Mouse (Mus musculus): ENCODE measurements at regions not wholly inside any gene's neighbourhood (a gene's known extent, or its start where the extent isn't known, plus 50 kb on each side); places are given as distances from the start of the nearest gene placed in this dataset.
A peak's percentile ranks its signal among the peaks of the same experiment; 100 is the strongest.
"Not testable (repeated sequence)": the region's sequence is repeated elsewhere in the genome, so short reads cannot be mapped to it uniquely, and the experiment has no call there.

DNA sequence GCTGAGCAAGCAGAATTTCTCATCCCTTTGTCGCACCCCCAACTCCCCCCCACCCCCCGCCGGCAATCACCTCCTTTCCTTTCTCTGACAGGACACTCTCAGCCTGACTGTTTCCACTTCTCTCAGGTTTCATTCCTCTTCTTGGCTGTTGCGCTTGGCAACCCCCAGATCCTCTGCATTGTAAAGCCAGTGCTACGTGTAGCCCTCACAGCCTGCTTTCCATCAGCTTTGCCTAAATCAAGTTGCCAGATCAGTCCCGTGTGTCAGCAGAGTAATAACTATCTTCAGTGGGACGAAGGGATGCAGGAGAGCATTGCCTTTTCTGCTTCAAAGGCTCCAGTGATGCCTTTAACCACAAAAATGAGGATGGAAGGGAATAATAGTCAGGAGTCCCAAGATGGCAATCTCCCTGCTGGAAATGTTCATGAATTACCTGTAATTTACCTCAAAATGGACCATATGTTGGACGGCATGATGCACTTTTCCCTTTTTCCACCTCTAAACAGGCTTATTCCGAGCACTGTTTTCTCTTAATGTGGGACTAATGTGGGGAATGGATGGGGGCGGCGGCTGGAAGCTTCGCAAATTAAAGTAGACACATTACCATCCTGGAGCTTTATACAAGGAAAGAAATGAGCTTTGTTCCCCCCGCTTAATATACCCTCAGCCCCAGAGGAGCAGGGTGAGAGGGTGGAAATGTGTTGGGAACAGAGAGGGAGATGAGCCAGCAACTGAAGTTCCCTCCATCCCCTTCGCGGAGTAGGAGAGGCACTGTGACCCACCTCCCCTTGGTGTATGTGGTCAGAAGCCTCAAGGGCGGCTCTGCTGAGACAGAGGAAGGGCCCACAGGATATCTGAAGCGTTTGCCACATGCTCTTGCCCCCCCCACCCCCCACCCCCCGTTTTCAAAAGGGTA is 168.3 kb upstream of the Npvf start:
- DNase-seq (ENCODE audit: low spot score): no peak

DNA sequence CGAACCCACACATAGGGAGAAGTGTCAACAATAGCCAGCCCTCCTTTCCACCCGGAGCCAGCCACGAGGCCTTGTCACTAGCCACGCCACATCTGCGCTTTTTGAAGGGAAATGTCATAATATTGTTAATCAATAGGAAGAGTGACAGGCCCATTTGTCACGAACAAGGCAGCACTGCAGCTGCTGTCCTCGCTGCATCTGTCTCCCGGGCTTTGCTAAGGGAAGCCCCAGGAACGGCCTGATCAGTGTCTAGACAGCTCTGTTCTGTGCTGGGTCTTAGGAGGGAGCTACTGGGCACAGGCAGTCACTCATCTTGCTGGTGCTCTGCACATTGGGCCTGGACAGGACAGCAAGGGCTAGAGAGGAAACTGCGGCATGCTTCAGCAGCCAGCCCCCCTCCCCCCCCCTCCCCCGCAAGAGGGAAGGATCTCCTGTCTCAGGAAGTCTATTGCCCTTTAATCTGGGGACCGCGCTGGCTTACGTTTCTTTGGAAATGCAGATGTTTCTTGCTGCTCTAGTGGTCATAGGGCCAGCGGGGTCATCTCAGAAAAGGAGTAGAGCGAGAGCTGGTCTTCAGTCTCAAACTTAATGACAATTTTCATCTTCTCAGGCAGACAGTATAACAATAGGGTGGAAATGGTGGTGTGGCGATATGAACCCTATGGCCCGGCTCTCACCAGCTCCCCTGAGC is 169.1 kb upstream of the Npvf start:
- DNase-seq (ENCODE audit: low spot score): no peak

DNA sequence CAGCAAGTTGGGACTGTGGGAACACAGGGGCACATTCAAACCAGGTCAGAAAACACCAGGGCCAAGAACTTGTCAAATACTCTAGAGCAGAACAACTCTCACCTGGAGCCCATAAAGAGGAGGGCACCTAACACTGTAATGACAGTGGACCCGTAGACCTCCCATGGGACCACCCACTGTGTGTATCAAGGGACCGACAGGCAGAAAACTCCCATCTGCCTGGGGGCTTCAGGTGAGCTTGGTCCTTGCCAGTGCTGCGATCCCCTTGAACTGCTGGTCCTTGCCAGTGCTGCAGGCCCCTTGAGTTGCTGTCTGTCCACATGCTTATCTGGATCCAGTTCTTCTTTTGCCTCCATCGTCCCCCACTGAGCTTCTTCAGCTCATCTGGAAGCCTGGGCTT is 170.2 kb upstream of the Npvf start:
- DNase-seq (ENCODE audit: low spot score): no peak

DNA sequence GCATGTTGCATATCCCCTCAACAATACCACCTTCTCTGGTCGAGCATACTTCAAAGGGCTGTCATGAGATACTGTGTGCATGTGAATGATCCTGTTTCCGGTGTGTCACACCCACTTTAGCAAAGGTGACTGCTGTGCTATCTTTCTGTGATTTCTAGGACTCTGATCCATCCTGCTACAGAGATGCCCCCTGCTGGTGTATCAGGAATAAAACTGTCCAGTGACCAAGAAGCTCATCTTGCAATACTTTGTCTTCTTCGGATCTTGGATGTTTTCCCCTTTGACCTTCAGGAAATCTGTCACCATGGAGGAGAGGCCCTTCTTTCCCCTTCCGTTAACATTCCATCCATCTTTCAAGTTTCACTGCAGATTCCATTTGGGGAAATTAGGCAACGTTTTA is 177.5 kb upstream of the Npvf start:
- DNase-seq (ENCODE audit: low spot score): no peak

DNA sequence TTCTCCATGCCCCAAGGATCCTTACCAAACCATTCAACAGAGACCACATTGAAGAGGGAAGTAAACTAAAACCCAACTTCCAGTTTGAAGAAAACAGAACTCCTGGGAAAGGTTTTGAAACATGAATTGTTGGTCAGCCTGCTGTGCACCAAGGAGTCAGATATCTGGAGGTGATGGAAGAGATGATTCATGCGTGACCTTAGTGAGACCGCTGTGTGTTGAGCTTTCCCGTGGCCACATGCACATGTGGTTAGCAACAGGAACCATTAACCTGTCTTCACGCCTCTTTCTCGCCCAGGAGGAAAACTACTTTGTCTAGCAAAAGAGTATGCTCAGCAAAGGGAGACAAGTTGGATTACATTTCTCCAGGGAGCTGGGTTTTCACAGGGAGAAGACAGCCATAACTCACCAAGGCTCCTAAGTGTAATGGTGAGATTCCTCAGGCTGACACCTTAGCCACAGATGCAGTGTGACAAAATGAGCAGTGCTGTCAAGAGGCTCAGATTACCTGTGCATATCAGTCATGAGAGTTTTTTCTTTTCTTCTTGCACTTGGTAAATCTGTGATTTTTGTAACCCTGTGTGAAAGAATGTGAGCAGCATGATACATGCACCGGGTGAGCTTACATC is 181.9 kb upstream of the Npvf start:
- DNase-seq (ENCODE audit: low spot score): no peak

DNA sequence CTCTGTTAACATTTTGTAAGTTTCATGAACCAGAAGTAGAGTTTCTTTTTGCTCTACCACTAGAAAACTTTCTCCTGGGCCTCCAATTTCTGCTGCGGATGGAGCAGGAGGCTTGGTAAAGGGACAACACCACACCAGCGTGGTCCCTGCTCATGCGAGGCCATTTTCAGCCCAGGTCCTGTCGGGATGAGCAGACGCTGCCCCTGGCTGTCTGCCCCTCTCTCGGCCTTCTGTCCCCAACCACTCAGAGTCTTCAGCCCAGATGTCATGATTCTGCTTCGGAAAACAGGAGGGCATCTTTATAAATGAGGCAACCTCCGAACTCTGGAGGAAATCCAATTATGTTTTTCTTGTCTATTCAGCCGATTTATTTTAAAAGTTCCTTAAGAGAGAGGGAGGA is 186.6 kb upstream of the Npvf start:
- DNase-seq (ENCODE audit: low spot score): no peak

DNA sequence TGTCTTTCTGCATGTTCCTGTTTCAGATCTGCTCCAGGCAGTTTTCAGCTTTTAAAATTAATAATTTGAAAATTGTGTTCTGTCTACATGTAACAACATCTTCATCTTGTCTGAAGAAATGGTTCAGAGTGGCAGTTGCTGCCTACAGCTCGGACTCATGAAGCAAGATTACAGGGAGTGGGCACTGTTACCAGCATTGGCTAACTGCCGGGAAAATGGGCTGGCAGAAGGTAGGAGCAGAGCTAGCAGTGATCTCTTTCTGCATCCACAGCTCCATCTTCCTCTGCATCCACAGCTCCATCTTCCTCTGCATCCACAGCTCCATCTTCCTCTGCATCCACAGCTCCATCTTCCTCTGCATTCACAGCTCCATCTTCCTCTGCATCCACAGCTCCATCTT is 191.0 kb upstream of the Npvf start:
- DNase-seq (ENCODE audit: low spot score): not testable (repeated sequence)

DNA sequence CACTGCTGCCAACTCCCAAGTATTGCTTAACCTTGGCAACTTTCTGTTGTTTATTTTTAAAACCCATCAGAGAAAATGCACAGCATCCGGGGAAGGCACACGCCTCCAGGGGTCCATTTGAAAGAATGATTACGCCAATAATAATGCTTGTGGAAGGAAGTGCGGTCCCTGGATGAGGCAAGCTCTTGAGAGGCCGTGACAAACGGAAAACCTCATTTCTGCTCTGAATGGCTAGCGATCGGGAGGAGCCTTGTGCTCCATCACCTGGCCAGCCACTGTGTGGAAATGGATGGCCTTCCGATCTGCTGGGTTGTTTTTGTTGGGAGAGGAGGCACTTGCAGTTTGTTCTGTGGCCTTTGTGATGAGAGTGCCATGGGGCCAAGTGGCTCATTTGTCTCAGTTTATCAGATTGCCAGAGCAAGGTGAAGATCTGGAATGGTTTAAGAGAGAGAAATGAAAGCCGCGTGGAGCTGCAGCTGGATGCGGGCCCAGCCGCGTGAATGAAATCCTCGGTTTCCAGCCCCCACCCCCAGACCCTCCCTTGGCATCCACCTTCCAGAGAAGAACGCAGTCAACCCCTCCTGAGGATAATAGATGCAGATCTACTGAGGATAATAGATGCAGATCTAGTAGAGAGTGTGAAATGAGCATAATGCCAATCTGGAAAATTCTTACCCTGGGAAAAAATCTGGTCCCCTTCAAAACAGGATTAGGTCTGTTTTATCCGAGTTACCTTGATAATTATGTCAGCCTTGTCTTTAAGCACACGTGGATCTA is 192.7 kb upstream of the Npvf start:
- no peak for DNase-seq (ENCODE audit: low spot score)

DNA sequence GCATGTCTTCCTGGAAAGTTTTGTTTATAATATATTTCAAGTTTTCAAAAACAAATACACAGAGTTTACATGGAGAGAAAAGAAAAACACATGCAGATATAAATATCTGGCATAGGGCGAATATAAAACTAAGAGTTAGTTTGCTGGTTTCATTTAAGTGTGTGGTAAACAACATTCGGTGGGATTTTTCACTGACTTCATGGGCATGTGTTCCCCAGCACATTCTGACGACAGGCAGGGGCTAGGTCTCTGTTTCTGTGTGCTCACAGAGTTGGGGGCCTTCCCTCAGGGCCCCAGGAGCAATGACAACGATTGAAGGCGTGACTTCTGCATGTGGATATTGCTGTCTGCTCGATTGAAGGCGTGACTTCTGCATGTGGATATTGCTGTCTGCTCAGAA is 193.3 kb upstream of the Npvf start:
- no peak for DNase-seq (ENCODE audit: low spot score)

DNA sequence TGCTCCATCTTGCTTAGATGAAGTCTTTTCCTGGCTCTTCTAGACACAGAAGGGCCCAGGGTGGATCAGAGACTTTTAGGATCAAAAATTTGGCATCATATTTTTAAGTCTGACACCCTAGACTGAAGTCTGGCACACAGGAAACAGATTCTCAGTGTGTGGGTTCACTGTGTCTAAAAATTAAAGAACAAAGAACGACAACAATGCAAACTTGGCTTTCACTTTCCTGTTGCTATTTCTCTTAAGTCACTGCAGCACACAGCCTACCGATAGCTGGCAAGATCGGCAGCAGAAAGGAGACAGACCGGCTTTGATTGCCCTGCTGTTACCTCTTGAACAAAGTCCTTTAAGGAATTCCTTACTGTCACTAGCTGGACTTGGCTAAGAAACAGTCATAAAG is 204.9 kb upstream of the Npvf start:
- DNase-seq (ENCODE audit: low spot score): no peak

DNA sequence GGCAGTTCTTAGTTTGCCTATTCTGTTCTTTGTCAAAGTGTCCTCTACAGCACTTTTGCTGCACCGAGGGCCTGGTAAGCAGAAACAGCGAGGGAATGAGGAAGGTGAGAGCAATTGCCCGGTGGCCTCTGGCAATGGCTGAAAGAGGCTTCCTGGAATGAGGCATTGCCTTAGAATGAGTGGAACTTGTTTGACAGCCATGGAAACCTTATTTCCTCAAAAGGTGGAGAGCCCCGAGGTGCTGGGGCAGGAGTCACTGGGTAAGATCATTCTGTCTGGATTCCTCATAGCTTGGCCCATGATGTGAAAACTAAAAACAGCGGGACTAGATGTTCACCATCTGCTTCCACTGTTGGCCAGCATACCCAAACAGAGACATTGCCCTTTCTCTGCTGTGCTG is 223.8 kb upstream of the Npvf start:
- DNase-seq (ENCODE audit: low spot score): no peak

DNA sequence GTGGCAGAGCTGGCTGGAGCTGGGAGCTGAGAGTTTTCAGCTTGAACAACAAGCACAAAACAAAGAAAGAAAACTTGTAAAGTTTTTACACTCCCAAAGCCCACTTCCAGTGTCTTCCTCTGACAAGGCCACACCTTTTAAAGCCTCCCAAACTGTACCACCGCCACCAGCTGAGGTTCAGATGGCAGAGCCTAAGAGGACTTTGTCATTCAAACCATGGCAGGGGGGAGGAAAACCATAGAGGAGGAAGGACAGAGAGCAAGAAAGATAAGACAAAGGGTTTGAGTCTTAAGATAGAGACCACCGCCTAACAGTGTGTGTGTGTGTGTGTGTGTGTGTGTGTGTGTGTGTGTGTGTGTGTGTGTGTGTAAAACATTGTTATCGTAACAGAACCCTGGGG is 228.1 kb upstream of the Npvf start:
- no peak for DNase-seq (ENCODE audit: low spot score)

DNA sequence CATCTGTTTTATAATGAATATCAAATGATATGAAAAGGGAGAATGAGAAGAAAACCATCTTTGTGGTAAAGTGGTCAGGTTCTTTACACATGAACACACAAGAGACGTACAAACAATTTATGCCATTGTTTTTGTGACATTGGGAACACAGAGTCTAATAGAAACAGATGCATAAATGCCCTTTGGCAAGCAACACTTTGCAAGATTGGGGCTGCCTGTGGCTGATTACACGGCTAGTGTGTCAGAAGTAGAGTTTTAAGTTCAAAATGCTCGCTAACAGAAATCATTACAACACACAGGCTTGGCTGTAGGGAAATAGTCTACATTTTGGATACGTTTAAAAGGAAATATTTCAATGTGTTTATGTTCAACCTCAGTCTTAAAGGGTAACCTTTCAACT is 228.5 kb upstream of the Npvf start:
- DNase-seq (ENCODE audit: low spot score): no peak

DNA sequence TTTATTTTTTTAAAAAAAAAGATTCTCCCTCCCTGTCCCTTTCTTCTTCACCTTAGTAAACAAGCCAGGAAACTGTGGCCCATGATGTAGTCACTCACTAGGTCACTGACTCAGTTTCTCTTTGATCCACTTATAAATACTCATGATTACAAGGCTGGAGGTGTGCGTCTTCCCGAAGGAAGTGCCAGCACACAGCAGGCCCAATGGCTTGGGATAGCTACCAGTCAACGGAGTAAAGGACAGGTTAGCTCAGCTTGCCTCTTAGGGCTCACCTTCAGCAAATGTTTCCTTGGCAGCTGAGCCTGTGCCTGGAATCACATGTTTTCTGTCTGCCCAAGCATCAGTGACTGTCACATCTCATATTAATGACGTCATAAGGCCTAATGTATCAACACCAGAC is 230.8 kb upstream of the Npvf start:
- no peak for DNase-seq (ENCODE audit: low spot score)

DNA sequence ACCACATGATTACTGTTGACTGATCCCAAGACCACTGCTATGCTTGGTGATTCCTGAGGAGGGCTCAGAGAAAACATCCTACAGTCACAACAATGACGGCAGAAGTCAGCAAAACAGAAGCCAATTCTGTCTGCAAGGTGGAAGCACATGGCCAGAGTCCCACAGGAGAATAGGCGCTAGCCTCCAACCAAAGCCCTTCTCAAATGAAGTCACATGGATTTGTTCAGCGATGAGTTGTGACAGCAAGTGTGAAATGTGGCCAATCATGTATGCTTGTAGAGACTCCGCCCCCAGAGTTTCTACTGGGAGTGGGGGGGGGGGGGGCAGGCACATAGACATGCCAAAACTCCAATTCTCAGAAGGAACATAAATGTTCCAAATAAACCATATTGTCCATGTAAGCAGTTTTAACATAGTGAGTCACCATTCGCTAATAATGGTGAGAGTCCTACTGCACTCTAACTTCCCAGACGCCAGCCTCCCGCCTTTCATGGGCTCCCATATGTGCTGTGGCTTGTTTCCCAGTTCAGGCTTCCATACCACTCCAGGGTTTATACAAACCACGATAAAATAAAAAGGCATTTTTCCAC is 231.6 kb upstream of the Npvf start:
- DNase-seq (ENCODE audit: low spot score): no peak

DNA sequence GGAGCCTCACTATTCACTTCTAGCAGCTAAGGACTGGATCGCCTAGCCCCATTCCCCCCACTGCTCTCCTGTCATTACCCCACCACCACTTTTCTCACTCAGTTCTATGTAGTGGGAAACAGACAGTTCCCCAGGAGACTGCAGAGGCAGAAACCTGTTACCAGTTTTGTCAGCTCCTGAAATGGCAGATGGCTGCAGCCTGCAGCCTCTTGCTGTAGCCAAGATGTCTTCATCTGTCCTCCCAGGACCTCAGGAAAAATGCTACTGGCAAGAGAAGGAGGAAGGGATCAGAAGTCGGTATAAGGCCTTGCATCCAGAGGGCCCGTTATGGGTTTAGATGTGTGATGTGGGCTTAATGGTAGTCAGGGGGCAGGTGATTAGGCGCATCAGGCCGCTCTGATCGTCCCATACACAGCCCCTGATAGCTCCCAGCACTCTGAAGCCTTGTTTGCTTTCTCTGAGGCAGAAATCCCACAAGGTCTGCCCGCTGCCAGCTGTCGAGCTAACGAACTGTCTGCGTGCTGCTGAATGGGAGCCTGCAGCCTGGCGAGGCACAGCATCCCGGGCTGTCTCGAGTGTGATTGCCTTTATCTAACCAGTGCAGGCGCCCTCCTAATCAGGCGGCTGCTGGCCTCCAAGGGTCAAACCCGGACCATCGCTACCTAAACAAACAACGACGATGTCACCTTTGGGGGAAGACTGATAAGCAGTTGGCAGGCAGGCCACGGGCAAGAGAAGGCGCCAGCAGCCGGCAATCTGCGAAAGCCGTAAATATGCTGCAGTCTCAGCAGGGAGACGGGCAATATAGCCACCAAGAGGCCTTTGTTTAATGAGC is 236.3 kb upstream of the Npvf start:
- peak; percentile 82 for DNase-seq (ENCODE audit: low spot score)

DNA sequence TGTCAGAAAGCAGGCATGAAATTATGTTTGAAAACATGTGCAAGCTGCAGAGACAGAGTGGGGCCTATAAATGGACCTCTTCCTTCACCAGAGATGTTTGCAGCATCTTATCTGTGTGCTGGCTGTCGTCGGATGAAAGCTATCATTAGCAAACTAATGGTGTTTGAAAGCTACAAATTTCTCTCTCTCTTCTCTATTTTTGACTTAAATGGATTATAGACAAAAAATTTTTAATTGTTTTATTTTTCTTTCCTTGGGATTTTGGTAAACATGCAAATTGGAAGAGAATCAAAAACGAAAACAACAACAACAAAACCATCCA is 236.9 kb upstream of the Npvf start:
- no peak for DNase-seq (ENCODE audit: low spot score)

DNA sequence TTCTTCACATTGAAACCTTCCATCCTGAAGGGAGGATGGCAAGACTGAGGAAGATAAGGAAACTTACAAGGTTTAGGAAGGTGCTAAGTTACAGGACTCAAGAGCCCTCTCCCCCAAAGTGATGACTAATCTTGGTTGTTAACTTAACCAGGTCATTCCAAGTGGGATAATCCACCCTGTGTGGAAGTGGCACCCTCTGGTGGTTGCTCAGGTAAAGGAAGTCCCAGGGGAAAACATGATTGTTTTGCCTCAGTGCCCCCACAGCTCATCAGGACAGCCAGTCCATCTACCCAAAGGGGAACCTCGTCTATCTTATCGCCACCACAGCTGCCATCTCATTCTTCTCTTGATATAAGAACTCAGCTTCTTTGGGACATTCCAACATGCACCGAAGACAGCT is 244.6 kb upstream of the Npvf start:
- no peak for DNase-seq (ENCODE audit: low spot score)

DNA sequence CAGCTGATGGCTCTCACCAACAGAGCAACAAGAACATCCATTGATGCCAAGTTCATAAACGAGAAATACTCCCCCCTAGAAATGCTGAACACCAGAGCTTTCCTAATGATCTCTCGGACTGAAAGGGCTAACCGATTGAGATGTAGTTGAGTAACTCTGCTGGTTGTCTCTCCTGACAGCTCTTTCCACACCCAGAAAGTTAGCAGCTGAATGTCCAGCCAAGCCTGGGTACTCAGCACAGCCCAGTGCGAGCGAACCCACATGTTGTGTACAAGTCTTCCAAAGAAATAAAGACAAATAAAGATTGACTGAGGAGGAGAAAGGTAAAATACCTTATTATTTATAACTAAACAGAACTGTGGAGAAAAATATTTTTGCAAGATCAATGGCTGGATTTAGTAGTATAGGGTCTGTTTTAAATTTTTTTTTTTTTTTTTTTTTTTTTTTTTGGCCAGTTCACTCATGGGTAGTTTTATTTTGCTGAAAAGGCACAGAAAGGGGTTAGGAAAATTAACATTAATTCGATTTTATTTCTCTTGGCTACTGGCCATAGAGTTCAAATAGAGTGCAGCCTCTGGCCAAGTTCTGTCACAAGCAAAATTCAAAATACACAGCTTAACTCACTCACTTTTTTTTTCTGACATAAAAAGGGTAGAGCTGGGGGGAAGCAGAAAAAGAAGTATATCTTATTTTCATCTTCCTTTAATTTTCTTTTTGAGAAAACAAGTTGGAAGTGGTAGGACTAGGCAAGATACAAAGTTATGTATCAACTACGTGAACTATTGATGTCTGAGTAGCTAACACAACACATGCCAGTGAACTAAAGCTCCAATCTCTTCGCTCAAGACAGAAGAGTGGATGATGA is 261.2 kb upstream of the Npvf start:
- DNase-seq (ENCODE audit: low spot score): no peak

DNA sequence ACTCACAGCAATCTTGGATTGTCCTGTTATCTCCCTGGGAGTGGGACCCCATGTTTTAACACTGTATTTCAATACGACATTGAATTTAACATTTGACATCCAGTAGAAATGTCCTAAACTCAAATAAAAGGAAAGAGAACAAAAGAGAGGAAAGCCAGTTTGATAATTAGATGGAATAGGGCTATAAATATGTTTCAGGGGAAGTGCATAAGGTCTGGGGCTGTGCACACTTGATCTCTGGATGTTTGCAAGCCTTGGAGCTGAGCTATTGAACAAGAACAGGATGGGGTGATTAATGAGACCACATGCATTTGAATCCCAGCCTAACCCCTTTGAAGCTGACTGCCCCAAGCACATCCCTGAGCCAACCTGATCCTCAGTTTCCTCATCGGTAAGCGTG is 264.0 kb upstream of the Npvf start:
- DNase-seq (ENCODE audit: low spot score): no peak
